Mouse (Mus musculus): Measurements from ENCODE around the gene Pdcl2.
A peak's percentile ranks its signal among the peaks of the same experiment; 100 is the strongest.

Pdcl2 gene

DNA sequence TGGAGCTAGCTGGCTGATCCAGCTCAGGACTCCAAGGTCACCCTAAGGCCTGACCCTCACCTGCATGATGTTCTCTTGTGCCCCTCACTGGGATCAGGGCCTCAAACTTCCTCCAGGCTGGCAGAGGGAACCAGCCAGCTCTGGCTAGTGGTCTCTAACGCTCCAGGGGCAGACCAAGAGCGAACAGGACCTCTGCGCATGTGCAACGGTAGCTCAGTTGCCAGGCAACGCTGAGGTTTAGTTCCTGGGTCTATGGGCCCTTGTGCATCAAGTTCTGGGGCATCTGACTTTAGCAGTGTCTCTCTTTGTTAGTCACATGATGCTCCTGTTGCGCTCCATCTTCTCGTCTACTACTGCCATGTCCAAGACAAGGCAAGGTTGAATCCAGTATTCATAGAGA lies at the start of gene Pdcl2:
Gene Pdcl2, minus strand, starts transcription at position 204 of the 400 bp plus-strand sequence.
- DNase-seq = no peak

DNA sequence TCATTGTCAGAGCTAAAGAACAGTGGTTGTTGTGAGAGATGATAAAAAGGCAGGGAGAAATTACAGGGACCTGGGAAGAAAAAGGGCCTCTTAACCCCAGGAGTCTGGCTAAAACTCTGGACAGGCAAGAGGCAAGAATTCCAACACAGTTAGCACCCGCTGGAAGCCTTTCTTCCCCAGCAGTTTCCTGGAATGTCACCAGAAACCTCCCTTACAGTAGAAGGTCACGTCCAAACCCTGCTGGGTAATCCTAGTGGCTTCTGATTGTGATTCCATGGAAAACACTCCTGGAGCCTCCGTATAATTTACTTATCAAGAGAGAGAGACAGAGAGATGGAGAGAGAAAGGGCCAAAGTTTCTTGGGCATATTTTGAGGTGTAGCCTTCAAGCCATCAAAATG lies 48.3 kb upstream of the Pdcl2 start:
- no peak for DNase-seq

- DNase-seq = no peak
Measured at GRCm38 (mm10) chr5:76369215-76369840, 38.4 kb upstream of the Pdcl2 start.

DNA sequence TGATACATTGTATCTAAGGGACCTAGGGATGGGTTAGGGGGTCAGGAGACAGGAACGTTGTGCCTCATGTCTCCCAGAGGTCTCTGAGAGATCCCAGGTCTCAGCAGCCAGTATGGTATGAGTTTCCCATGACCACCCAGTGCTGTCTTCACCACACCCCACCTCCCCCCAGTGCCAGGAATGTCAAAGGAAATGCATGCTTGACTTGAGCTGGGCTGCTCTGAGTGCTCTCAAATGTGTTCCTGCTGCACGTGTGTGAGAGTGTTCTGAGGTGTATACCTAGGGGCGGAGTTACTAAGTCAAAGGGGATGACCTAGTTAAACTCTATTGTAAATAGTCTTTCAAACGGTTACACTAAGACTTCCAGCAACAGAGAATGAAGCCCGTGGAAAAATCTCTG lies 34.5 kb upstream of the Pdcl2 start:
- no peak for DNase-seq

DNA sequence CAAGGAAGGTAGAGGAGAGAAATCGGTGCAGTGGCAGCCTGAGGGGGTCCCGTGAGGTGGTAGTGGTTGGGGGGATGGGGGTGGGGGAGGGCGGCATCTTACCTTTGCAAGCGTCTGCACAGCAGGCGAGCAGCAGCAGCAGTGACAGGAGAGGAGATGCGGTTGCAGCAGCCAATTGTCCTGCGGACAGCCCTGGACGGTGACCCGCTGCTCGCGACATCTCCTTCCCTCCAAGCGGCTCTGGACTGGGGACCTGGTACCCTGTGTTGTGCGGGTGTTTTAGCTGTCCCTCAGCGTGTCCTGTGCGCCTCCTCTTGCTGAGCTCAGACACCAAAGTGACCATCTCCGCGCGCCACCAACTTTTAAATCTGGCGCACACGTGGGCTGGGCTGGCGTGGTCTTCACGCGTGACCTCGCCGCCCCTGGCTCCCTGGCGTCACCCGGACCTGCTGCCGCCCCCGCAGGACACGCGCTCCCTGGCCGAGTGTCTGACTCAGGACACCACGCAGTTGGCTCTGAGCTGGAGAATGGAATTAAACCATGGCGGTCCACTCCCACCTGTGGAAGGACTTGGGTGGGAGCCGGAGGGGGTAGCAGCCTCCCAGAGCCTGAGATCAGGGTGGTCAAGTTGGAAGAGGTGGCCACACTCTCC lies 32.6 kb upstream of the Pdcl2 start, which contains the start of gene Nmu:
Gene Nmu, minus strand, starts transcription at position 336 of the 652 bp plus-strand sequence.
- no peak for DNase-seq

DNA sequence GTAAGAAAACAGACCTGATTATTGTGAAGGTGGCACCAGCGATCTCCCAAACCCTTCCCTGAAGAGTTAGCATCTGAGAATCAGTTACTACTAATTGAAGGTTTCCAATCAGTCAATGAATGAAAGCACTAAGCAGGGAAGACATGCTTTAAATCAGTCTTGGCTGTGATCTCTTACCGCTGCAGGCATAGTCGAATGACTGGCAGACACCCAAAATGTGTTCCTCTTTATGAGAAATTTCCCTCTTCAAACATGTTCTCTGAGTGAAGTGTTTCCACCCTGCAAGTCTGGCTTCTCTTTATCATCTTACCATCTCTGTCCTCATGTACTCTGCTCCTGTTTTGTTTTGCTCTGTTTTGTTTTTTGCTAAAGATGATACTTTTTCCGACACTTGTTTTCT lies 29.8 kb upstream of the Pdcl2 start:
- DNase-seq = no peak

- no peak for DNase-seq
Measured at GRCm38 (mm10) chr5:76360057-76360456, 29.1 kb upstream of the Pdcl2 start.

- no peak for DNase-seq
Measured at GRCm38 (mm10) chr5:76351953-76352611, 21.1 kb upstream of the Pdcl2 start.

DNA sequence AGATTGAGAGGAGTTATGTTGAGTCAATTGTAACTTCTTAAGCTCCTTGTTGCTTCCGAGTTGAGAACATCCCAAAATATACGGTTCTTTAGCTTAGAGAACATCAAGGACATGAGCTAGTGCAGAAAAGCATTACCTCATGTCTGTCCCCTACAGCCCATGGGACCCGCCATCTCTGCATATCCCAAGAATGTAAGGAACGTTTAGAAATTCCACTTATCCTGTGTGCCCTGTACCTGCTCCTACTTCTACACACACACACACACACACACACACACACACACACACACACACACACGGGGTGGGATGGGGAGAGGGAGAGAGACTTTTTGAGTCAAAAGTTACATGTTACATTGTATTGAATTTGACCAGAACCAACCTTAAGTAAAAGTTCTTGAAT lies 20.6 kb upstream of the Pdcl2 start:
- no peak for DNase-seq

- no peak for DNase-seq
Measured at GRCm38 (mm10) chr5:76346137-76346536, 15.2 kb upstream of the Pdcl2 start.

- no peak for DNase-seq
Measured at GRCm38 (mm10) chr5:76340931-76341330, 10.0 kb upstream of the Pdcl2 start.

DNA sequence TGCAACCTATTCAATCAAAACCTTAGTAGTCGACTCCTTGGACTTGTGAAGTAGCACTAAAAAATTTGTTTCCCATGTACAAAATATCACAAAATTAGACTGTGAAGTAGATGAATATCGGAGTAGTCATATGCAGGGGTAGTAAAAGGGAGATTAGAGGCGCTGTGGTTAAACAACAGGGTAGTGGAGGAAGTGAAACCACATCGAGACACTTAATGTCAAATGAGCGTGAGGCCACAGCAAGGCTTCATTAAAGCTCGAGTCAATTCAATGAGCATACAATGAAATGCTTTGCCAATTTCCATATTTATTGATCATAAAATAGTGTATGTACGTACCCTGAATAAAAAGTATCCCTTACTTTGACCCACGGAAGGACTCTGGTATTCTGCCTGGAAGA lies 6.1 kb upstream of the Pdcl2 start:
- no peak for DNase-seq

GRCm38 (mm10) chr5:76333833-76334232 lies 2.9 kb upstream of the Pdcl2 start:
- no peak for DNase-seq

- DNase-seq = no peak
Measured at GRCm38 (mm10) chr5:76327296-76327695, 3.7 kb downstream of the Pdcl2 start.

DNA sequence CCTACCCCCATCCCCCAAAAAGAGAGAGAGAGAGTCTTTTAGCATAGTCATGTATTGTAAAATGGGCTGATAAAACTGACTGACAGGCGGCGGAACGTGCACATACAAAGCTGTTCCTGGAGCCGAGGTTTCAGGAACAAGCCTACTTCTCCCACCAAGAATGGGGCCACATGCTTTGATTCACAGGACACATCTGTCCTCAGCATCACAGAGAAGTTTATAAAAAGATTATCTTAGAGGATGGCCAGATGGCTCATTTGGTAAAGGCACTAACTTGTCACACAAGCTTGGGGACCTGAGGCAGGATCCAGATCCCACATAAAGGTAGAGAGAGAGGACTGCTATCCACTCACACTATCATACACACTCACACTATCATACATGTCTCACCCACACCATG lies 5.8 kb downstream of the Pdcl2 start:
- no peak for DNase-seq

DNA sequence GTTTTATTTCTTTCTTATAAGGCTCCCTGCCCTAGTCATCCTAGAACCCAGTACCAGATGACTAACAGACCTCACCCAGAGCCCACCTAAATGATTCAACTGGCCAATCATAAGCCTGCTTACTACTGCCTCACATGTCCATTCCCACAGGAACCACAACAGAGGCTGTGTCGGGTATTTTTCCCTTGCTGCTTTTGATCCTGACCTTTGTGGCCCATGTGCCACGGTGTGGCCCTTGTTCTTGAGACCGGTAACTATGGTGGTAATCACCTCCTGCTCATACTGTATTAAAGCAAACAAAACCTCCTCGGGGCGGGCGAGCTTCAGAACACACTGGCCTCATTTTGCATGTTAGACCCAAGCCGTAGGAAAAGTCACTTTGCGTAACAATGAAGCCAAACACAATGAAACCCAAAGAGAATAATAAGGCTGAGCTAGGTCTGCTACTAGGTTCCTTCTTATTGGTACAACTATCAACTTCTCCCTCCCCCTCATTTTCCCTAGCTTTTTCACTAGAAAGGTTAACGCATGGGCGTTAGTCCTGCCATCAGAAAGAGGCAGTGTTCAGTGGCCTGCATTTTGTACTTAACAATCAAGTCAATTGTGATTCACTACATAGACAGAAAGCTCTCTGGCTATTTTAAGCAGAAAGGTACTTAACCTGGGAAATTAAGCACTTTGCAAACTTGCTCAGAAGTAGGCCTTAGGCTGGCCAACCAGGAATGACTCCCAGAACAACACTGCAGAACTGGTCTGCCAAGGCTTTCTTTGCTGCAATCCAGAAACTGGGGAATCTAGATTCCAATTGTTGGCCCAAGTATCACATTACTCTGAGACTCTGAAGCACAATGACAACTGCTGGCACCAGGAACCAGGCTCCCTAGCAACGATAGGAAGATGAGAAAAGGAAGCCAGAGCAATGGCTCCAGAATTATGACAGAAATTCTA lies 9.4 kb downstream of the Pdcl2 start:
- no peak for DNase-seq

DNA sequence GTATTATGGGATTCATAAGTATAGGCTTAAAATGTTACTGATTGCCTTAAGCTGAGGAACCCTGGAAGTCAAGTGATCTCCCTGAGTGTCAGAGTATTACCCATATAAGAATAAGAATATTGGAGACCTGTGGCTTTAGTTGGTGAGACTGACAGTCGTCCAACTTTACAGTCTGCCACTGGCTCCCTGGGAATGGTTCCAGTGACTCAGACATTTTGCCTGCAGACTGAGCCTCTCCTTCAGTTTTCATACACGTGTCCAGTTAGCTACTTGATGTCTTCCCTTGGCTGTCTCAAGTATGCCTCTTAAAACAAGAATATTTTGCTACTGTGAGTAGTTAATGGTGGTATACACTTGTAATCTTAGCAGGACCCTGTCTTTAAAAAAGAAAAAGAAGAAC lies 22.8 kb downstream of the Pdcl2 start:
- no peak for DNase-seq

GRCm38 (mm10) chr5:76306261-76306660 lies 24.7 kb downstream of the Pdcl2 start:
- DNase-seq = no peak

DNA sequence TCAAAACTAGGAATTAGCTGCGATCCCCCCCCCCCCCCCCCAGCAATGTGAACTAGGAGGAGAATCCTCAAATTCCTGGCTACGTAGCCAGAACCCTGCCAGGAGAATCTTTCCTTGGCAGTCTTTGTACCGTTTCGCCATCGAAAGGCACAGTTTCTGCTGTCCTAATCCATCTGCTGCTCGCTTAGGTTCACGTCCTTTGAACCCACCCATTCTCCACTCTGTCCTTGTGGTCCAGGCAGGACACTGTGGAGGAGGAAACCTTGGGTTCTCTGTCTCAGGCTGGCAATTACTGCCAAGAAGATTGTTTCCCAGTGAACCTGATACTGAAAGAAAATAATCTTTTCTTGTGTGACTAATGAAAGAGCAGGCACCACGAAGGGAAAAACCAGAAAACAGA lies 25.3 kb downstream of the Pdcl2 start:
- peak; percentile 25 for DNase-seq

DNA sequence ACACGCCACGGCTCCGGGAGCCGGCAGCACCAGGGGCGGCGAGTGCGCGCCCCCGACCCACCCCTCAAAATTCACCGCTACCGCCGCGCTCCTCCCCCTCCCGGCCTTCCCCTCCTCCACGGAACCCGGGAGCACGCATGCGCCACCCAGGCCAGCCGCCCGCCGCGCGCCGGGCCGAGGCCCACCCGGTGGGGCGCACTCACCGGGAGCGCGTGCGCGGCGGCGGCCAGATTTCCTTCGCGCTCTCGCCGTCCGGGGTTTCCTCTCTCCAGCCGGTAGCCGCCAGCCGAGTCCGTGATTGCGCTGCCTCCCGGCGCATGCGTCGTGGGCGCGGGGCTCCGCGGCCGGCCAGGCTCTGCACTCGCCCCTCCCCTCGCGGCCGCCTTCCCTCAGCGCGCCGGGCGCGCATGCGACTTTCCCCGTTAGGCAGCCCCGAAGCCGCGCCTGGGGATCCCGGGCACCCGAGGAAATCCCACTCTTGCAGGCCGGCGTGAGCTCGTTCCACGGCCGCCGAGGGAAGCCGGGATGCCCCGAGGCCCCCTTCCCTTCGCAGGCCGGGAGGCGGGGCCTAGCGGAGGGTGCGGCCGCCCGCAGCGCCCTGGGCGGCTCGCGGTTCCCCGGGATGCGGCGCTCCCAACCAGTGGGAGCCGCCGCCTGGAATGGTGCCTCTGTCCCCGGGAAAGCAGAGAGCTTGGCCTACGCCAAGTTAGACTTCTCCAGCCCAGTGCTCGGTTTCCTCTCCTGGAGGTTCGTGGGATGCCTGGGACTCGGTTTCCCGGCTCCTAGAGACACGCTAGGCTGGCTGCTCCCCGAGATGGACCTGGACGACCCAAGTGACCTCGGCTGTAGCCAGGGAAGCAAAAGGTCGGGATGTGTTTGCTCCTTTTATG lies 26.3 kb downstream of the Pdcl2 start, which contains the start of gene Clock:
Gene Clock, minus strand, starts transcription at position 341 of the 890 bp plus-strand sequence.
- peak; percentile 89 for DNase-seq

DNA sequence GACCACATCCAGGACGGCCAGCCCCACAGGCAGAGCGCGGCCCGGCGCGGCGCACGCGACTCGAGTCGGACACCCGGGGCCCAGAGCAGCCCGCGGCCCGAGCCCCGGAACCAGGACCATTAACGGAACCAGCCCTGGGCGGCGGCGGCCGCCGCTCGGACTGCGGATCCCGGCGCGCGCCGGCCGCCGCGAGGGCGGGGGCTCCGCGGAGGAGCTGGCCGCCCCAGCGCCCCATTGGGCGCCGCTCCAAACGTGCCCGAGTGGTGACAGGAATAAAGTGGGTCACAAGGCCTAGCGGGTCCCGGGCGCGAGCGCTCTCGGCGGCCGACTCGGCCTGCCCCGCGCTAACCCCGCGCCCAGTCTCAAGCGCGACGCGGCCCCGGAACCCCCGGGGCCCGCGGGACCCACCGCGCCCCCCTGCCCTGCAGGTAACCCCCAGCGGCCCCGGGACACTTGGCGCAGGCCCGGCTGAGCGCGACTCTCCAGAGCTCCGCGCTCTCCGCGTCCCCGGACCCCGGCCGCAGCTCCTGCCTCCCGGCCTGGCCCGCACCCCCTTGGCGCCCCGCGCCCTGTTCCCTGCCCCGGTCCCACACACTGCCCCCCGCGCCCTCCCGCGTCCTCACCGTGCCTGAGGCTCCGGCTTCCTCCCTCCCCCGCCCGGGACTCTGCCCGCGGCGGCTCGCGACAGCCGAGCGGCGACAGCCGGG lies 27.1 kb downstream of the Pdcl2 start:
- DNase-seq = peak; percentile 84
